Mouse (Mus musculus): ENCODE measurements around the gene Aoc3. TPM values are rescaled to one million over a fixed set of nuclear protein-coding genes. Genes with fewer than 3 reads are reported as not detected.
"Not testable (repeated sequence)": the region's sequence is repeated elsewhere in the genome, so short reads cannot be mapped to it uniquely, and the experiment has no call there.

The Aoc3 gene
- polyA plus RNA-seq, 1 experiment, result 59.2 TPM

- DNase-seq (ENCODE audit: low spot score), result no peak
These were observed 1.3 kb upstream of the Aoc3 start for GRCm38 (mm10) chr11:101328941-101329635.

- DNase-seq (ENCODE audit: low spot score), result not testable (repeated sequence)
These were observed 556 bp downstream of the Aoc3 start for GRCm38 (mm10) chr11:101330961-101331360.

- no peak for DNase-seq (ENCODE audit: low spot score)
These were observed 2.1 kb downstream of the Aoc3 start for GRCm38 (mm10) chr11:101332537-101332936.

GRCm38 (mm10) chr11:101334023-101334422 is 3.6 kb downstream of the Aoc3 start:
- no peak for DNase-seq (ENCODE audit: low spot score)

- DNase-seq (ENCODE audit: low spot score), result no peak
These were observed 4.1 kb downstream of the Aoc3 start for GRCm38 (mm10) chr11:101334516-101334915.

GRCm38 (mm10) chr11:101335685-101336084 is 5.3 kb downstream of the Aoc3 start:
- DNase-seq (ENCODE audit: low spot score), result no peak

- no peak for DNase-seq (ENCODE audit: low spot score)
These were observed 7.8 kb downstream of the Aoc3 start for GRCm38 (mm10) chr11:101338123-101338760.

- DNase-seq (ENCODE audit: low spot score), result no peak
These were observed 16.8 kb downstream of the Aoc3 start for GRCm38 (mm10) chr11:101347083-101347775.

- DNase-seq (ENCODE audit: low spot score), result no peak
These were observed 18.4 kb downstream of the Aoc3 start for GRCm38 (mm10) chr11:101348774-101349173.

GRCm38 (mm10) chr11:101349216-101349615 is 18.8 kb downstream of the Aoc3 start:
- DNase-seq (ENCODE audit: low spot score), result no peak

GRCm38 (mm10) chr11:101351100-101351720 is 20.8 kb downstream of the Aoc3 start:
- DNase-seq (ENCODE audit: low spot score), result no peak

- DNase-seq (ENCODE audit: low spot score), result no peak
These were observed 21.3 kb downstream of the Aoc3 start for GRCm38 (mm10) chr11:101351721-101352111.

GRCm38 (mm10) chr11:101353436-101353835 is 23.0 kb downstream of the Aoc3 start:
- DNase-seq (ENCODE audit: low spot score), result no peak

- DNase-seq (ENCODE audit: low spot score), result no peak
These were observed 24.1 kb downstream of the Aoc3 start for GRCm38 (mm10) chr11:101354438-101355010.

GRCm38 (mm10) chr11:101355916-101356315 is 25.5 kb downstream of the Aoc3 start:
- DNase-seq (ENCODE audit: low spot score), result no peak

- no peak for DNase-seq (ENCODE audit: low spot score)
These were observed 27.2 kb downstream of the Aoc3 start for GRCm38 (mm10) chr11:101357505-101358182.

- DNase-seq (ENCODE audit: low spot score), result no peak
These were observed 29.4 kb downstream of the Aoc3 start for GRCm38 (mm10) chr11:101359776-101360175.

- no peak for DNase-seq (ENCODE audit: low spot score)
These were observed 30.3 kb downstream of the Aoc3 start for GRCm38 (mm10) chr11:101360651-101361113.

GRCm38 (mm10) chr11:101364531-101364931 is 34.1 kb downstream of the Aoc3 start:
- no peak for DNase-seq (ENCODE audit: low spot score)

GRCm38 (mm10) chr11:101367326-101367935 is 37.0 kb downstream of the Aoc3 start, which contains the start of gene G6pc:
Gene G6pc (plus strand): TSS chr11:101367561.
- no peak for DNase-seq (ENCODE audit: low spot score)

- DNase-seq (ENCODE audit: low spot score), result no peak
These were observed 39.7 kb downstream of the Aoc3 start for GRCm38 (mm10) chr11:101370141-101370540.
